Mouse (Mus musculus) left cerebral cortex, postnatal 4 days (tissue): ENCODE results near the gene Tln2. TPM values are rescaled to one million over a fixed set of nuclear protein-coding genes. Genes with fewer than 3 reads are reported as not detected.

Experiments
- DNase-seq: peaks from one replicate; pipeline ENCODE4 v3.0.0-alpha.2; 2022
- intact Hi-C: fragments of 180-260 bp; cut with DNase I; formaldehyde crosslinking; loops from one replicate; pipeline ENCODE4 v1.15.1; 2025
- total RNA-seq, 2 experiments: library from RNA; stranded (reverse); gene quantifications; 2 replicates each; pipeline ENCODE4 v1.2.3; 2021

Tln2 gene
- total RNA-seq, 2 experiments from 2014 or later: 66.0 to 73.5 TPM

DNA sequence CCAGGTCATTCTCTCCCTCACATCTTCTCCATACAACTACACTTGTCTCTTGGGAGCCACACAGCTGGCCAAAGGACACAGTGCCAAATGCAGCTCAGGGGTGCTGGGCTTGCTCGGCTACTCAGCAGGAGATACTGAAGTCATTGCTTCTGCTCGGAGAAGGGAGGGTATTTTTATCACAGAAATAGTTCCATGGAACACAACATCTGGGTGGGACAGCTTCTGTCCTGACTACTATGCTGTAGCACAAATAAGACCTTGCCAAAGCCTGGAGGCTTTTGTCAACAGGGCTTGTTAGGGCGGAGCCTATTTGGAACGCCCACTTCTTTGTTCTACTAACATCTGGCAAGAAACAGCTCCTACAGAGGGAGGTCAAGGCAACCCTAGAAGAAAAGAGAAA lies 10.2 kb downstream of the Tln2 start:
- DNase-seq: no peak
- intact Hi-C loops: no loop called here

- DNase-seq: no peak
- intact Hi-C loops: no loop called here
These were observed 12.9 kb downstream of the Tln2 start for GRCm38 (mm10) chr9:67546650-67547049.

GRCm38 (mm10) chr9:67545794-67546193 lies 13.7 kb downstream of the Tln2 start:
- intact Hi-C loops: no loop called here
- DNase-seq: no peak

DNA sequence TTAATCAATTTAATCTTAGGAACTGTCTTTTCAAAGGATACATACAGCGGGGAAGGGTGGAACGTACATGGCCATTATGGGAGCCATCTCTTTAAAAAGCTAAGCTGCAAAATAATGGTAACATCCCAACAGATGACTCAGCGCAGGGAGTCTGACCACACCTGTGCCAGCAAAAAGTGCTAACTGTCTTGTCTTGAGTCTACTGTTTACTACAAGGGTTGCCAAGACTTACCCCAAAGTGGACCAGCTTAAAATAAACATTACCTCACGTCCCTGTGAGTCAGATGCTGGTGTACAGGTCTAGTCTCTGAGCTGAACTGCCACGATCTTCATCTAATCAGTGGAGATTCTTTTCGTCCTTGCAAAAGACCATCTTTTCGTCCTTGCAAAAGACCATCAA lies 14.7 kb downstream of the Tln2 start:
- intact Hi-C loops: no loop called here
- no peak for DNase-seq

DNA sequence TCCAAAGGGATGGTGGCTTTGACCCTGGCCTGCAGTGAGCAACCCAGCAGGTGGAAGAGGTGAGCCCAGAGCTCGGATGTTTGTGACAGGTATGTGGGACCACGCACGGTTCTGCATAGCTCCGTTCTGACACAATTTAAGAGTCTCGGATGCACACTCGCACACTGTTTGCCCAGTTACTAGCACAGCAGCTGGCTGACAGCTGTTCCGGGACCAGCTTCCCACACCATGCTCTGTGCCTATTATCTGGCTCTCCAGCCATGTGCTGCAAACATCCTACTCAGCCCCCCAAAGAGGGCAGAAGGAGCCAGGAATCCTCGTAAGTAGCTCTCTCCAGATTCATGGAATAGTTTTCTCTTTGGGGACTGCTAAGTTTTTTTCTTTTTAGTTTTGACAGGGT lies 17.6 kb downstream of the Tln2 start:
- intact Hi-C loops: no loop called here
- no peak for DNase-seq

GRCm38 (mm10) chr9:67539776-67540706 lies 19.5 kb downstream of the Tln2 start:
- no peak for DNase-seq
- intact Hi-C loops: no loop called here

DNA sequence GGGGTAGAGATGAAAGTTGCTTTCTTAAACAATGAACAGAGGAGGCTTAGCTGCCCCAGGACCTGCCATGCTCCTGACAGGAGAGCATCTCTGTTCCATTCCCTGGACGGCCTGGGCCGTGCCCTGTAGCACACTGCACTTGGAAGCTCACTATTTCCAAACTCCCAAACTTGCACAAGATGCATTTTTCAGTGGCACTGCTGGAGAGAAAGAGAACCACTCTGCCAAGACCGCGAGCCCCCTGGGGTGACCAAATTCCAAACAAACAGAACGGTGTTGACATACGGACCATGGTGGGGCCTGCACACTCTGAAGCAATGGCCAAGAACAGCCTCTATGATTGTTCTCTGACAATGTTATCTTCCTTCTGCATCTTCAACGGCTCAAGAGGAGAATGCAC lies 25.1 kb downstream of the Tln2 start:
- intact Hi-C loops: no loop called here
- peak; percentile 17 for DNase-seq

- intact Hi-C loops: no loop called here
- DNase-seq: no peak
These were observed 26.2 kb downstream of the Tln2 start for GRCm38 (mm10) chr9:67533260-67533659.

- intact Hi-C loops: no loop called here
- no peak for DNase-seq
These were observed 26.9 kb downstream of the Tln2 start for GRCm38 (mm10) chr9:67532631-67533030.

- DNase-seq: no peak
- intact Hi-C loops: no loop called here
These were observed 29.9 kb downstream of the Tln2 start for GRCm38 (mm10) chr9:67529600-67529999.

GRCm38 (mm10) chr9:67527726-67528125 lies 31.8 kb downstream of the Tln2 start:
- DNase-seq: peak; percentile 21
- intact Hi-C loops: no loop called here

DNA sequence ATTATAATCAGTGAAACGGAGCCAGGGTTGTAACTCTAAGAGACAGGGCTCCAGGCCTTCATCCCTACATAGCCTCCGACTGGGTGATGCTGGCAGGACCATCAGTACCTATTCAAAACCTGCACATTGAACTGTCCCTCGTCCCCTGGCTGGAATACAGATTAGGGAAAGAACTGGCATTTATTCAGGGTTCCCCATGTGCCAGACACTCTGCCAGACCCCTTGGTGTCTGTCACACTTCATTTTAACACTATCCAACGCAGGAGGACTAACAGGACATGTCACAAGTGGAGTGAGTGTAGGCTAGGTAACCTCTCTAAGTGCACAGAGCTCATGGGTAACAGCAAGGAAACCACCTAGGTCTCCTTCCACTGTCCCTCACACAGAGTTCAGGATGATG lies 37.8 kb downstream of the Tln2 start:
- intact Hi-C loops: no loop called here
- DNase-seq: no peak

DNA sequence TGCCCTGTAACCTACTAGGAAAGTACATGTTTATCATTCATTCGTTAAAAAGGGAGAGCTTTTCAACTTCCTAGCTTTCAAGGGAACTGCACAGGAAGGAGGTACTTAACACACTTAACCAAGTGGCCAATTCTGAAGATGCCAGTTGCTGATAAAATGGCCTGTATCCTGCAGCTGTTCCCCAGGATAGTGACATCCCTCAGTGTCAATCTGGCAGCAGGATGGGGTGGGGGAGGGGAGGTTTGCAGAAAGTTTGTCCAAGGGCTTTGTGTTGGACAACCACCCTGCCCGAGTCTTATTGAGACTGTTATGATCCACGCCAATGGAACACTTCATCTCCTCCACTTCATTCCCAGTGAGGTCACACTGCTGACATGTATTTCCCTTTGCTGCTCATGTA lies 50.0 kb downstream of the Tln2 start:
- DNase-seq: no peak
- intact Hi-C loops: no loop called here

GRCm38 (mm10) chr9:67504669-67505260 lies 54.7 kb downstream of the Tln2 start:
- intact Hi-C loops: no loop called here
- DNase-seq: no peak

DNA sequence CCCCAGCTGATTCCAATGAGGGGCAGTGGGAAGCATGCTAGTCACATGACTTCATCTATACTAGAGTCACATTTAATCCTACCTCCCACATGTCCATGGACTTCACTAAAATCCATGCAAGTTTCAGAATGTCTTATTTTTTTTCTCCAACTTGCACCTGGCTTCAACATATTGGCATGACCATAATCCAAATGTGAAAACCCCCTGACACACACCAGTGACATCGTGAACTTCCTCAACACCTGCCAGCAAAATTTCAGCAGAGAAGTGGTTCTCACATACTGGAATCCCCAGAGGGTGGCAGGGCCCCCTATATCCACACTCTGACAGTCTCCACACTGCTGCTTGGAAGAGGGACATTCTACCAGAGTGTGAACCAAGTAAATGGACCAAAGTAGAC lies 57.7 kb downstream of the Tln2 start:
- intact Hi-C loops: no loop called here
- no peak for DNase-seq

DNA sequence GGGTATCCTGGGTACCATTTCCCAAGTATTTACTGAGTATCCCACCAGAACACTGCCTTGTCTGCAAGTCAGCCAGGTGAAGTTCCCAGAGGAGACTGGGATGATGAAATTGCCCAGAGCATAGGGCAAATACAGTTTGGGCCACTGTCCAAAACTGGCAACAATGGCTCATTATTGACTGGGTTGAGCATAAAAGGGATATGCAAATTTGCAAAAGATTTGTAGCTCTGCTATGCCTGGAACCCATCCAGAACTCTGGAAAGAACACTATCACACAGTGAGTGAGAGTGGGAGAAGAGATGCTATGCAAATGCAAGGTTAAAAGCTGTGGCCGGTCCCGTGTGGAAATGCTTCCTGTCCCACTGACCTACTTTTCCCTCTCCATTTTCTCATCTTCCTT lies 63.1 kb downstream of the Tln2 start:
- intact Hi-C loops: no loop called here
- peak; percentile 5 for DNase-seq

DNA sequence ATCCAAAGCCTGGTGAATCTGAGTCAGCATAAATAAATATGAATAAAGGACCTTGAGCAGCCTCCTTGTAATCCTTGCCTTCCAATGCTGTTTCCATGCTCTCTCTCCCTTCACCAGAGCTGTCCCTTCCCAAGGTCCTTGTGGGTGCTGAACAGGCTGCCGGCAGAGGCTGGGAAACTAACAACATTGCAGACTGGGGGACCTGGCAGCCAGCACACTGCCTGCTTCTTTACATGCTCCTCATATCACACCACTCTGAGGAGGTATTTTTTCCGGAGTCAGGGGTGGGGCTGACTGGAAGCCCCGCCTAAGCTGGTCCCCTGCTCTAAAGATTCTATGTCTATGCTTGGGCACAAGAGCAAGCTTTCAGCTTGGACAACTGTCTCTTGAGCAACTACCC lies 64.2 kb downstream of the Tln2 start:
- intact Hi-C loops: no loop called here
- DNase-seq: no peak

DNA sequence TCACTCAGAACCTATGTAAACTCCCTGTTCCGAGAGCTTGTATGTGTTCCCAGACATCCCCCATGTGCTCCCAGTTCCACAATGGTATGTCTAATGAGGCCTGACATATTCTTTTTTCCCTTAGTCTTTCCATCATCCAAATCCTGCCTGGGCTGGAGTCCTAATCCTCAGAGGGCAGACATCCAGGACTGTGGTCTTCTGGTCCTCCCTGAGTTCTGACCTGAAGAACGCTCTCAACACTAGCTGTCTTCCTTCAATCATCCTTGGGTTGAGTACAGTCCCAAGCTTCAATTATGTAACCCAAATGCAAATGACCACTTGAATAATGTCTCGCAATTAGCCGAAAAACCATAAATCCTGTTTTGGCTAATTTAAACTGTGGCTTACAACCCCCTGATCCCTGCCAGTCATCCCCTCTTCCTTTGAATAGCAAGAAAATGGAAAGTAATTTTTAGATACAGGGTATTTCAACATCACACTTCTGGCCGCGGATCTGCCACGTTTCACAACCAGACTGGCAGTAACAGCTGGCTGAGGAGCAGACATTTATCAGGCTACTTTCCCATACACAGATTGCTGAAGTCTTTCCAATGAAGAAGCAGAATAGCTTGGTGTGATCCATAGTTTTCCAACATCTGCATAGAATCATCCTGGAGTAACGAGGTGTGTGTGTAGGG lies 65.5 kb downstream of the Tln2 start:
- no peak for DNase-seq
- intact Hi-C loops: no loop called here

- DNase-seq: no peak
- intact Hi-C loops: no loop called here
These were observed 70.1 kb downstream of the Tln2 start for GRCm38 (mm10) chr9:67489370-67489769.

DNA sequence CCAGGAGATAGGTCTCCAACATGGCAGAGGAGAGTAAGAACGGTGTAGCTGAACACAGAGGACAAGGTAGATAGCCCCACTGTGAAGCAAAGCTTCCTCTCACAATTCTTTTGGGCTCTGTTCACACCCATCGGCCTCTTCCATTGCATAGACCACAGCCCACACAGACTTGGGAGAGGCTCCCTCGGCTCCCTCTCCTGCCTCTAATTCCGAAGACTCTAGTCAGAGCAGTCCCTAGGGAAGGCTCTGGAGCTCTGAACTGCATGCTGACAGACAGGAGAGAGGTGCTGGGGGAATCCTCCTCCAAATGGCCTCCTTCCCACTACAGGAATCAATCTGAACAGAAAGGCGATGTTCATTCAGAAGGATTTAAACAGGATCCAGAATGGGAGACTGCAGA lies 72.9 kb downstream of the Tln2 start:
- DNase-seq: no peak
- intact Hi-C loops: no loop called here

- DNase-seq: no peak
- intact Hi-C loops: no loop called here
These were observed 74.1 kb downstream of the Tln2 start for GRCm38 (mm10) chr9:67485169-67486072.
